Mouse (Mus musculus) urinary bladder, postnatal 36 days (tissue): ENCODE results near the gene Fgfr2.
A peak's percentile ranks its signal among the peaks of the same experiment; 100 is the strongest.

Experiments used
- DNase-seq, 2 experiments: peaks; one replicate each; pipeline ENCODE4 v3.0.0; 2022; ENCODE audit warnings: low spot score in 2 of 2, mixed read lengths in 1 of 2

Gene Fgfr2

GRCm38 (mm10) chr7:132339041-132339839 lies 783.9 kb downstream of the Fgfr2 start:
- DNase-seq = no peak

- no peak for DNase-seq
These were observed 784.8 kb downstream of the Fgfr2 start for GRCm38 (mm10) chr7:132338350-132338749.

- no peak for DNase-seq
These were observed 785.8 kb downstream of the Fgfr2 start for GRCm38 (mm10) chr7:132337268-132337917.

GRCm38 (mm10) chr7:132336781-132337180 lies 786.4 kb downstream of the Fgfr2 start:
- DNase-seq = no peak

GRCm38 (mm10) chr7:132335367-132335766 lies 787.8 kb downstream of the Fgfr2 start:
- DNase-seq = no peak

GRCm38 (mm10) chr7:132333078-132333477 lies 790.1 kb downstream of the Fgfr2 start:
- DNase-seq = no peak

- no peak for DNase-seq
These were observed 791.0 kb downstream of the Fgfr2 start for GRCm38 (mm10) chr7:132332176-132332575.

GRCm38 (mm10) chr7:132330179-132330578 lies 793.0 kb downstream of the Fgfr2 start:
- no peak for DNase-seq

- no peak for DNase-seq
These were observed 794.5 kb downstream of the Fgfr2 start for GRCm38 (mm10) chr7:132328648-132329047.

- peak; percentile 74 to 81 for DNase-seq
These were observed 797.4 kb downstream of the Fgfr2 start for GRCm38 (mm10) chr7:132325549-132326331.

GRCm38 (mm10) chr7:132323430-132323829 lies 799.7 kb downstream of the Fgfr2 start:
- DNase-seq = no peak

- DNase-seq = no peak
These were observed 801.7 kb downstream of the Fgfr2 start for GRCm38 (mm10) chr7:132321392-132321958.

GRCm38 (mm10) chr7:132317036-132317541 lies 806.1 kb downstream of the Fgfr2 start, which contains the start of gene Chst15:
TSS of gene Chst15 (minus strand) at chr7:132317228.
- peak; percentile 52 to 60 for DNase-seq

GRCm38 (mm10) chr7:132316101-132317035 lies 806.8 kb downstream of the Fgfr2 start:
- DNase-seq = peak; percentile 63 to 76

GRCm38 (mm10) chr7:132315149-132316091 lies 807.7 kb downstream of the Fgfr2 start:
- peak; percentile 67 to 81 for DNase-seq

- peak in 1 of 2 experiments; percentile 53 for DNase-seq
These were observed 810.8 kb downstream of the Fgfr2 start for GRCm38 (mm10) chr7:132312396-132312795.

GRCm38 (mm10) chr7:132308537-132309191 lies 814.5 kb downstream of the Fgfr2 start:
- DNase-seq = no peak

GRCm38 (mm10) chr7:132307722-132308271 lies 815.4 kb downstream of the Fgfr2 start:
- DNase-seq = no peak
